Mouse (Mus musculus) MEL (cell line): ENCODE results near the gene Arhgap21. TPM values are rescaled to one million over a fixed set of nuclear protein-coding genes. Genes with fewer than 3 reads are reported as not detected.

Experiments
- DNase-seq: peaks from one replicate; pipeline ENCODE4 v3.0.0; 2011; ENCODE audit warnings: low read depth, low spot score
- H3K27ac ChIP-seq: 2 replicates; pipeline ENCODE4 v1.5.1; 2012; ENCODE audit warnings: low read depth, mild to moderate bottlenecking, control low read depth, low read length, moderate library complexity; ENCODE audit not compliant: control insufficient read depth
- H3K27me3 ChIP-seq, 2 experiments: fragments of 150-350 bp in 1 of 2; sonication (generic) in 1 of 2; 2 replicates each; pipeline ENCODE4 v1.6.1; 2012; ENCODE audit warnings: low read length in 2 of 2, mild to moderate bottlenecking in 2 of 2, improper control_type of control experiment in 1 of 2, moderate library complexity in 1 of 2; ENCODE audit not compliant: insufficient read depth in 2 of 2, control insufficient read depth in 1 of 2
- H3K36me3 ChIP-seq, 2 experiments: 2 replicates each; pipeline ENCODE4 v1.6.1; 2012 to 2014; ENCODE audit warnings: low read length in 2 of 2, improper control_type of control experiment in 1 of 2, inconsistent platforms in 1 of 2, mild to moderate bottlenecking in 1 of 2; ENCODE audit not compliant: insufficient read depth in 2 of 2, control insufficient read depth in 1 of 2
- H3K4me1 ChIP-seq, 2 experiments: fragments of 150-350 bp in 1 of 2; sonication (generic) in 1 of 2; 2 replicates each; pipeline ENCODE4 v1.6.1; 2012; ENCODE audit warnings: low read length in 2 of 2, improper control_type of control experiment in 1 of 2, mild to moderate bottlenecking in 1 of 2; ENCODE audit not compliant: insufficient read depth in 2 of 2, control insufficient read depth in 1 of 2
- H3K4me3 ChIP-seq, 2 experiments: fragments of 150-350 bp in 1 of 2; sonication (generic) in 1 of 2; 2 replicates each; pipeline ENCODE4 v1.5.1; 2012; ENCODE audit warnings: low read depth in 2 of 2, low read length in 2 of 2, mild to moderate bottlenecking in 2 of 2, moderate library complexity in 2 of 2, control low read depth in 1 of 2, improper control_type of control experiment in 1 of 2; ENCODE audit not compliant: control insufficient read depth in 1 of 2, insufficient read depth in 1 of 2
- H3K79me2 ChIP-seq: 2 replicates; pipeline ENCODE4 v1.6.1; 2012; ENCODE audit warnings: mild to moderate bottlenecking, low read length, moderate library complexity; ENCODE audit not compliant: control insufficient read depth, poor library complexity, insufficient read depth
- H3K9ac ChIP-seq: 2 replicates; pipeline ENCODE4 v1.6.1; 2012; ENCODE audit warnings: low read depth, mild to moderate bottlenecking, control low read depth, low read length, moderate library complexity; ENCODE audit not compliant: control insufficient read depth, poor library complexity, severe bottlenecking
- H3K9me3 ChIP-seq: fragments of 150-350 bp; sonication (generic); replicated peaks from 2 replicates; pipeline ENCODE4 v1.6.1; 2012; ENCODE audit warnings: mild to moderate bottlenecking, low read length, improper control_type of control experiment, moderate library complexity; ENCODE audit not compliant: insufficient read depth
- BHLHE40 ChIP-seq: IDR thresholded peaks from 2 replicates; pipeline ENCODE4 v1.6.1; 2012; ENCODE audit warnings: low read depth, mild to moderate bottlenecking, inconsistent platforms, low read length, improper control_type of control experiment, borderline replicate concordance
- CHD1 ChIP-seq: IDR thresholded peaks from 2 replicates; pipeline ENCODE4 v1.6.1; 2012; ENCODE audit warnings: low read depth, mild to moderate bottlenecking, inconsistent platforms, low read length, improper control_type of control experiment
- CHD2 ChIP-seq: IDR thresholded peaks from 2 replicates; pipeline ENCODE4 v1.6.1; 2011; ENCODE audit warnings: low read length, improper control_type of control experiment
- CTCF ChIP-seq, 3 experiments: IDR thresholded peaks in 2 of 3; conservative IDR thresholded peaks in 1 of 3; 2 replicates each; pipeline ENCODE4 v1.5.1; 2011 to 2012; ENCODE audit warnings: low read length in 3 of 3, low read depth in 2 of 3, mild to moderate bottlenecking in 2 of 3, improper control_type of control experiment in 1 of 3, inconsistent platforms in 1 of 3, mixed read lengths in 1 of 3, moderate library complexity in 1 of 3; ENCODE audit not compliant: control insufficient read depth in 1 of 3, insufficient read depth in 1 of 3, poor library complexity in 1 of 3, severe bottlenecking in 1 of 3
- ELF1 ChIP-seq: IDR thresholded peaks from 2 replicates; pipeline ENCODE4 v1.6.1; 2014; ENCODE audit warnings: low read depth, mild to moderate bottlenecking, inconsistent platforms, low read length, improper control_type of control experiment, moderate library complexity
- EP300 ChIP-seq, 2 experiments: IDR thresholded peaks; 2 replicates each; pipeline ENCODE4 v1.6.1; 2011; ENCODE audit warnings: improper control_type of control experiment in 2 of 2, low read length in 2 of 2, low read depth in 1 of 2, mild to moderate bottlenecking in 1 of 2
- GATA1 ChIP-seq: IDR thresholded peaks from 2 replicates; pipeline ENCODE4 v1.6.1; 2011; ENCODE audit warnings: low read depth, low read length, improper control_type of control experiment
- JUND ChIP-seq: IDR thresholded peaks from 2 replicates; pipeline ENCODE4 v1.6.1; 2011; ENCODE audit warnings: low read depth, mild to moderate bottlenecking, improper control_type of control experiment, low read length
- KAT2A ChIP-seq: conservative IDR thresholded peaks from 2 replicates; pipeline ENCODE4 v1.6.1; 2012; ENCODE audit warnings: low read depth, low read length, improper control_type of control experiment, inconsistent platforms
- MAFK ChIP-seq: IDR thresholded peaks from 2 replicates; pipeline ENCODE4 v1.6.1; 2011; ENCODE audit warnings: low read depth, mild to moderate bottlenecking, low read length, improper control_type of control experiment, borderline replicate concordance
- MEF2A ChIP-seq: IDR thresholded peaks from 2 replicates; pipeline ENCODE4 v1.6.1; 2014; ENCODE audit warnings: low read depth, mild to moderate bottlenecking, inconsistent platforms, low read length, improper control_type of control experiment; ENCODE audit not compliant: poor library complexity, insufficient replicate concordance, severe bottlenecking; ENCODE audit errors: extremely low read depth
- MXI1 ChIP-seq: IDR thresholded peaks from 2 replicates; pipeline ENCODE4 v1.6.1; 2011; ENCODE audit warnings: mild to moderate bottlenecking, low read depth, low read length, improper control_type of control experiment
- MYB ChIP-seq: IDR thresholded peaks from 2 replicates; pipeline ENCODE4 v1.6.1; 2011; ENCODE audit warnings: mild to moderate bottlenecking, low read depth, low read length, improper control_type of control experiment
- NELFE ChIP-seq: IDR thresholded peaks from 2 replicates; pipeline ENCODE4 v1.6.1; 2011; ENCODE audit warnings: low read depth, low read length, improper control_type of control experiment
- POLR2A ChIP-seq, 2 experiments: IDR thresholded peaks; 2 replicates each; pipeline ENCODE4 v1.6.1; 2011 to 2012; ENCODE audit warnings: low read length in 2 of 2, mild to moderate bottlenecking in 2 of 2, control low read depth in 1 of 2, improper control_type of control experiment in 1 of 2, low read depth in 1 of 2, moderate library complexity in 1 of 2; ENCODE audit not compliant: control insufficient read depth in 1 of 2, insufficient read depth in 1 of 2, poor library complexity in 1 of 2
- POLR2AphosphoS2 ChIP-seq: IDR thresholded peaks from 2 replicates; pipeline ENCODE4 v1.6.1; 2011; ENCODE audit warnings: low read length, improper control_type of control experiment
- POLR2AphosphoS5 ChIP-seq: IDR thresholded peaks from 2 replicates; pipeline ENCODE4 v1.6.1; 2012; ENCODE audit warnings: low read depth, borderline replicate concordance, mild to moderate bottlenecking, inconsistent platforms, low read length, moderate library complexity, mixed read lengths
- SMC3 ChIP-seq: IDR thresholded peaks from 2 replicates; pipeline ENCODE4 v1.6.1; 2011; ENCODE audit warnings: low read depth, low read length, improper control_type of control experiment
- TBP ChIP-seq: IDR thresholded peaks from 2 replicates; pipeline ENCODE4 v1.8.0; 2011; ENCODE audit warnings: low read depth, low read length, improper control_type of control experiment
- TCF12 ChIP-seq: IDR thresholded peaks from 2 replicates; pipeline ENCODE4 v1.6.1; 2014; ENCODE audit warnings: low read depth, mild to moderate bottlenecking, inconsistent platforms, low read length, improper control_type of control experiment, moderate library complexity
- UBTF ChIP-seq: IDR thresholded peaks from 2 replicates; pipeline ENCODE4 v1.6.1; 2012; ENCODE audit warnings: low read depth, mild to moderate bottlenecking, inconsistent platforms, low read length, improper control_type of control experiment, moderate library complexity, borderline replicate concordance; ENCODE audit not compliant: insufficient read depth
- USF1 ChIP-seq: IDR thresholded peaks from 2 replicates; pipeline ENCODE4 v1.6.1; 2014; ENCODE audit warnings: low read depth, mild to moderate bottlenecking, inconsistent platforms, low read length, improper control_type of control experiment, moderate library complexity
- ZC3H11A ChIP-seq: IDR thresholded peaks from 2 replicates; pipeline ENCODE4 v1.6.1; 2012; ENCODE audit warnings: low read depth, mild to moderate bottlenecking, inconsistent platforms, low read length, improper control_type of control experiment
- ZKSCAN1 ChIP-seq: IDR thresholded peaks from 2 replicates; pipeline ENCODE4 v1.6.1; 2012; ENCODE audit warnings: low read depth, mild to moderate bottlenecking, inconsistent platforms, low read length, improper control_type of control experiment, moderate library complexity
- ZMIZ1 ChIP-seq: IDR thresholded peaks from 2 replicates; pipeline ENCODE4 v1.6.1; 2012; ENCODE audit warnings: low read depth, mild to moderate bottlenecking, inconsistent platforms, low read length, improper control_type of control experiment, moderate library complexity
- polyA plus RNA-seq, 2 experiments: library from polyadenylated mRNA; stranded (reverse) in 1 of 2; unstranded in 1 of 2; fragments of >175 nt in 1 of 2; fragments of >200 nt in 1 of 2; gene quantifications; 2 replicates each; pipeline versions ENCODE4 v1.2.1 to v1.2.4; 2012; ENCODE audit warnings: low replicate concordance in 2 of 2, low read depth in 1 of 2; ENCODE audit not compliant: insufficient read length in 2 of 2, insufficient read depth in 1 of 2, missing spikeins in 1 of 2
- total RNA-seq: library from RNA; depleted of rRNA; stranded (reverse); fragments of 300-350 nt; gene quantifications from 2 replicates; pipeline ENCODE4 v1.2.3, GENCODE M21; 2012

Arhgap21 gene
- total and polyA plus RNA-seq, 3 experiments, result 12.4 to 104 (median 30.6) TPM

- Histone ChIP-seq H3K27me3 (no peaks in the 10 kb centered on the region), H3K9me3 (no peaks in the 10 kb centered on the region), H3K27ac (no peak overlapping the region), H3K79me2 (no peaks in the 10 kb centered on the region), H3K4me3 (no peak overlapping the region), H3K9ac (no peak overlapping the region), H3K4me1 (no peaks in the 10 kb centered on the region), H3K36me3 (peaks cover 0 to 2% of the 10 kb centered on the region in 2 experiments; a peak in 1 of 4 replicates)
- no peak for DNase-seq
- no peak for TF ChIP-seq TCF12
- no peak for TF ChIP-seq BHLHE40
- no peak for TF ChIP-seq USF1
- TF ChIP-seq CHD2, result no peak
- TF ChIP-seq MYB, result no peak
- no peak for TF ChIP-seq UBTF
- TF ChIP-seq SMC3, result no peak
- TF ChIP-seq POLR2A (IDR thresholded peaks at IDR 0.05; ENCODE audit: control insufficient read depth in 1 of 2, insufficient read depth in 1 of 2, low read depth in 1 of 2, low read length in 2 of 2, poor library complexity in 1 of 2), result no peak
- no peak for TF ChIP-seq TBP
- no peak for TF ChIP-seq CTCF (IDR thresholded peaks at IDR 0.05 in 2 of 3, conservative IDR thresholded peaks at IDR 0.05 in 1 of 3; ENCODE audit: control insufficient read depth in 1 of 3, insufficient read depth in 1 of 3, low read depth in 2 of 3, low read length in 3 of 3, poor library complexity in 1 of 3, severe bottlenecking in 1 of 3)
- TF ChIP-seq NELFE, result no peak
- TF ChIP-seq ZKSCAN1, result no peak
Observed at GRCm38 (mm10) chr2:20905411-20905810, 63.3 kb downstream of the Arhgap21 start.

GRCm38 (mm10) chr2:20902981-20903645 is 65.6 kb downstream of the Arhgap21 start:
- H3K79me2 ChIP-seq, result 0 out of 2 replicates have a peak, but pooled peaks cover 1% of the 10 kb centered on the region
- no peaks in the 10 kb centered on the region; a peak in 2 of 4 replicates for H3K4me1 ChIP-seq
- TF ChIP-seq CHD1, result no peak
- no peak for TF ChIP-seq ZC3H11A
- no peak for TF ChIP-seq ELF1
- no peak for TF ChIP-seq BHLHE40
- TF ChIP-seq MXI1, result no peak
- no peak for TF ChIP-seq GATA1
- no peak for TF ChIP-seq KAT2A
- no peak for TF ChIP-seq ZMIZ1
- TF ChIP-seq MEF2A, result no peak
- no peak for TF ChIP-seq EP300 (IDR thresholded peaks at IDR 0.05; ENCODE audit: low read depth in 1 of 2, low read length in 2 of 2)
- no peak for TF ChIP-seq POLR2AphosphoS5
- no peak for TF ChIP-seq TCF12
- TF ChIP-seq POLR2AphosphoS2, result no peak
- TF ChIP-seq UBTF, result no peak
- no peak for TF ChIP-seq MAFK
- no peak for TF ChIP-seq NELFE
- no peak for TF ChIP-seq JUND
- no peak overlapping the region for H3K27ac ChIP-seq
- H3K9ac ChIP-seq, result no peak overlapping the region
- H3K4me3 ChIP-seq, result no peak overlapping the region
- no peaks in the 10 kb centered on the region for H3K9me3 ChIP-seq
- peaks cover 0 to 2% of the 10 kb centered on the region in 2 experiments; a peak in 1 of 4 replicates for H3K36me3 ChIP-seq
- no peak for DNase-seq
- no peaks in the 10 kb centered on the region for H3K27me3 ChIP-seq
